Mouse (Mus musculus) limb, embryonic 10.5 days (tissue): ENCODE data around the gene Dcp1b. TPM values are rescaled to one million over a fixed set of nuclear protein-coding genes. Genes with fewer than 3 reads are reported as not detected.

Experiments used
- DNase-seq: peaks from one replicate; pipeline ENCODE4 v3.0.0-alpha.2; 2017; ENCODE audit warnings: low spot score
- H3K27ac ChIP-seq: fragments of 300-500 bp; sonication (generic); 2 replicates; pipeline ENCODE4 v1.5.1; 2016; ENCODE audit warnings: mild to moderate bottlenecking
- H3K27me3 ChIP-seq: fragments of 300-500 bp; sonication (generic); 2 replicates; pipeline ENCODE4 v1.6.1; 2016; ENCODE audit warnings: low read depth, mild to moderate bottlenecking; ENCODE audit not compliant: poor library complexity, severe bottlenecking
- H3K36me3 ChIP-seq: fragments of 300-500 bp; sonication (generic); 2 replicates; pipeline ENCODE4 v1.6.1; 2016; ENCODE audit warnings: mild to moderate bottlenecking, moderate library complexity
- H3K4me1 ChIP-seq: fragments of 300-500 bp; sonication (generic); 2 replicates; pipeline ENCODE4 v1.6.1; 2016
- H3K4me3 ChIP-seq: fragments of 300-500 bp; sonication (generic); 2 replicates; pipeline ENCODE4 v1.5.1; 2016; ENCODE audit warnings: mild to moderate bottlenecking, moderate library complexity
- H3K9me3 ChIP-seq: fragments of 300-500 bp; sonication (generic); replicated peaks from 2 replicates; pipeline ENCODE4 v1.6.1; 2016; ENCODE audit warnings: mild to moderate bottlenecking
- WGBS: fragments of 180-500 bp; shearing (Covaris S2); methylation state at CpG from one replicate; pipeline ENCODE4 v1.1.7; 2016; 5-methylcytosine and 5-hydroxymethylcytosine counted together
- polyA plus RNA-seq: library from polyadenylated mRNA; unstranded; fragments of >200 nt; fragmentation: Nextera tagmentation; extraction: Ambion mirVana; gene quantifications from 2 replicates; pipeline ENCODE4 v1.2.1, GENCODE M21; 2016

Gene Dcp1b
- polyA plus RNA-seq, 1 experiment from 2014 or later = 8.9 TPM

DNA sequence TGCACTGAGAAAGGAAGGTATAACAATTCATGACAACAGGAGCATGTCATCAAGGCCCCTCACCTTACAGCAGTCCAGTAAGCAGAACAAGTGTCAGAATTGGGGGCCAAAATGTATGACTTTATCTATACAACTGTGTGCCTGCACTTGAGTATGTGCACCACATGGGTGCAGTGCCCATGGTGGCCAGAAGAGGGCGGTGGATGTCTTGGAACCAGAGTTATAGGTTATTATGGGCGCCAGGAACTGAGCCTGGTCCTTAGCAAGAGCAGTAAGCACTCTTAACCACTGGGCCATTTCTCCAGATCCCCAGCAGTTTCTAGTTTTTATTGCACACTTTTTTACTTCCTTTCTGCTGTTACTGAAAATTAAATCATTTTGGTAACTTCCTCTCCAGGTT lies 71.0 kb downstream of the Dcp1b start:
- H3K27ac ChIP-seq = no peak overlapping the region
- no peaks in the 10 kb centered on the region for H3K9me3 ChIP-seq
- no peaks in the 10 kb centered on the region for H3K36me3 ChIP-seq
- no peak for DNase-seq
- H3K4me1 ChIP-seq = peaks cover 7% of the 10 kb centered on the region
- WGBS = 57% methylated on average over 2 of the region's 2 CpGs
- no peaks in the 10 kb centered on the region for H3K27me3 ChIP-seq
- no peak overlapping the region for H3K4me3 ChIP-seq

DNA sequence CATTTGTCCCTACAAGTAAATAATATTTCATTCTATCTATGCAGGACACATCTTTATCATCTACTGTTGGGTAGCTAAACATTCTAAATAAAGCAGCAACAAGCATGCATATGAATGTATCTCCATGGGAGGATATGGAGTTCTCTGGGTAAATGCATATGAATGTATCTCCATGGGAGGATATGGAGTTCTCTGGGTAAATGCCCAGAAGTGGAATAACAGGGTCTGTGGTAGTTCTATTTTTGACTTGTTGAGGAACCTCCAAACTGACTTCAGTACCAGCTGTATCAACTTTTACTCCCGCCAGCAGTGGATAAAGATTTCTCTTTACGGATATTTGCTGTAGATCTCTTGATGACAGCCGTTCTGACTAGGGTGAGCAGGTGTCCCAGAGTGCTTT lies 73.5 kb downstream of the Dcp1b start:
- Histone ChIP-seq H3K4me1 (no peaks in the 10 kb centered on the region), H3K27ac (no peak overlapping the region), H3K4me3 (no peak overlapping the region), H3K9me3 (no peaks in the 10 kb centered on the region), H3K36me3 (no peaks in the 10 kb centered on the region), H3K27me3 (no peaks in the 10 kb centered on the region)
- 90% methylated on average over 3 of the region's 3 CpGs for WGBS
- no peak for DNase-seq

DNA sequence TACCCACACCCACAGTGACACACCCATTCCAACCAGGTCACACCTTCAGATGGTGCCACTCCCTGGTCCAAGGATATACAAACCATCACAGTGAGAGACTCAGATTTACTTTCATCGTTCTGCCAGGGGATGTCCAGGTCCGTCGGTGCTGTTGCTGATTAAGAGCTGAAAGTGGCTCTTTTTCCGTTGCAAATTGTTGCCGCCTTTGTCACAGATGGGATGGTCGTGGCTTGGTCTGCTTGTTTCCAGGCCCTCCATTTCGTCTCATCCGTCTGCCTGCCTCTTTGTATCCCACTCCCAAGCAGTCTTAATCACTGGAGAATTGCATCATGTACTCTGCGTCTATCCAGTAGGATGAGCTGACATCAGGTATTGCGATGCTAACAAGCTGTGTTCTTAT lies 74.7 kb downstream of the Dcp1b start:
- no peak for DNase-seq

DNA sequence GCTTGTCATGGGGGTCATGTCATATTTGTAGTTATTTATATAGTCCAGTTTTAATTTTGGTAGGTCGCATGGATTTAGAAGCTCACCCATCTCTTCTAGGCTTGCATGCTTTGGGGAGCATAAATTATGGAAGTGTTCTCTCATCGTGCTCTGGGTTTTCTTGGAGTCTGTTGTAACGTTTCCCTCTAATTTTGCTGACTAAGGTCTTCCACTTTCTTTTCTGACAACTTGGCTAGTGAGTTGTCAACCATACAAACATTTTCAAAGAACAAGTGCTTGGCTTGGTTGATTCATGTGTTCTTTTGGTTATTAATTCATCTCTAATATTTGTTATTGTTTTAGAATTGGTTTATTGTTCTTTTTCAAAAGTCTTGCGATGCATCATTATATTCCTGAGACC lies 76.7 kb downstream of the Dcp1b start:
- no peak overlapping the region for H3K27ac ChIP-seq
- no peaks in the 10 kb centered on the region for H3K27me3 ChIP-seq
- no peaks in the 10 kb centered on the region for H3K4me1 ChIP-seq
- no peak overlapping the region for H3K4me3 ChIP-seq
- H3K9me3 ChIP-seq = no peaks in the 10 kb centered on the region
- WGBS = 78% methylated on average over 4 of the region's 4 CpGs
- no peak for DNase-seq
- H3K36me3 ChIP-seq = no peaks in the 10 kb centered on the region

More for the DNA sequence above, 74.7 kb downstream of the Dcp1b start:
- Histone ChIP-seq H3K27me3 (no peaks in the 10 kb centered on the region), H3K36me3 (no peaks in the 10 kb centered on the region), H3K9me3 (no peaks in the 10 kb centered on the region), H3K4me1 (no peaks in the 10 kb centered on the region), H3K4me3 (no peak overlapping the region), H3K27ac (no peak overlapping the region)
- 88% methylated on average over 10 of the region's 10 CpGs for WGBS

Other genes starting within 250 kb of the Dcp1b start
- gene Cacna1c, start 21.2 kb downstream of the Dcp1b start, polyA plus RNA-seq = 5.7 and 10.2 TPM in 2 replicates
- not detected in 2 replicates for gene Cacna2d4, start 61.3 kb downstream of the Dcp1b start, polyA plus RNA-seq
- not detected in 2 replicates for gene Lrtm2, start 155.5 kb downstream of the Dcp1b start, polyA plus RNA-seq
- 27.8 and 29.4 TPM in 2 replicates for gene Adipor2, start 242.5 kb downstream of the Dcp1b start, polyA plus RNA-seq